Mouse (Mus musculus): Measurements from ENCODE around the gene Prdm16. TPM values are rescaled to one million over a fixed set of nuclear protein-coding genes. Genes with fewer than 3 reads are reported as not detected.
A peak's percentile ranks its signal among the peaks of the same experiment; 100 is the strongest.

Gene Prdm16
- polyA plus RNA-seq, 1 experiment from 2014 or later, result 2.1 TPM

DNA sequence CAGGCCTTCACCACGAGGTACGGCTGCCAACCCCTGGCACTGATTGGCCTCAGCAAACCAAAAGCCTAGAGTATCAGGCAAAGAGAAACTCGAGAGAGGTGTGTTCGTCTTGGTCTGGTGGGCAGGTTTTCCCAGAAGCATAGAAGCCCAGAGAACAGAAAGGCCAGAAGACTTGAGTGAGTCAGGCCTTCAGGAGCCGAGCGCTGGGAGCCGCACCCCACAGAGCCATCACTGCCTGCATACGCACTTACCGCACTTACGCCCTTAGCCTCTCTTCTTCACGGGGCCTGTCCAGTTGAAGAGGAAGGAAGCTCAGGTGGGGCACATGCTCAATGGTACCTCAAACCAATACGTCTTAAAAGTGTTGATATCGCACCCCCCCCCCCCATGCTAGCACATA is 53.0 kb downstream of the Prdm16 start:
- H3K9me3 ChIP-seq (replicated peaks; ENCODE audit: control insufficient read depth, low read length), result no peaks in the 10 kb centered on the region
- ATAC-seq (ENCODE audit: low read depth), result no peak

DNA sequence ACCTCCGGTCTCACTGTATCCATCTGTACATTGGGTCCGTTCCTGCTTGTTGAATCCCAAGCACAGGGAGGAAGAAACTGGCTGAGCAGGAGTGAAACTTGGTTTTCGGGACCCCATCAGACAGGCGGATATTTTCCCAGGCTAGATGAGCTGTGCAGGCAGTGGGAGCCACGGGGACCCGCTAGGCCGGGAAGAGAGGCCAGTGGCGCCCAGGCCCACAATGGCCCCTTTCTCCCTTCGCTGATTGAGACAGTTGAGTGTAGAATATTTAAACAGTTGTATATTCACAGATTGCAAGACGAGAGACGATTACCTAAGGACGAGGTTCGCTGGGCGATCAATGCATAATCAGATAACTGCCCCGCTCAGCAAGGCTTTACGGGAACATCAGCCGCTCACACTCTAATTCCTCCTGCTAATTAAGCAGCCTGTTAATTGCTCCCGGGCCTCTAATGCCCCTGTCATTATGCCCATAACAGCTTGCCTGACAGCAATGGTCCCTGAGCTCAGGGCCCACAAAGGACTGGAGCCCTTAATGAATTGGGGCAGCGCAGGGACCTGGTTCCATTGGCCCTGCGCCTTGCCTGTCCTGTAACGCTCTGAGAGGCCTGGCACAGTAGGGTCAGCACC is 54.0 kb downstream of the Prdm16 start:
- H3K4me2 ChIP-seq (ENCODE audit: low read depth, low read length), result no peak overlapping the region
- WGBS (ENCODE audit: insufficient replicate concordance), result 74% methylated on average over 21 of the region's 21 CpGs

More for the DNA sequence above, 53.0 kb downstream of the Prdm16 start:
- Histone ChIP-seq H3K36me3 (ENCODE audit: control insufficient read depth, insufficient read depth) (no peaks in the 10 kb centered on the region), H3K4me3 (ENCODE audit: low read depth, low read length) (no peak overlapping the region), H3K4me2 (ENCODE audit: low read depth, low read length) (no peak overlapping the region), H3K27ac (ENCODE audit: low read length) (no peak overlapping the region), H3K27me3 (ENCODE audit: control insufficient read depth, insufficient read depth, low read depth, low read length) (no peaks in the 10 kb centered on the region), H3K9ac (ENCODE audit: low read depth, low read length) (no peak overlapping the region), H3K4me1 (ENCODE audit: control insufficient read depth, low read depth, low read length) (no peaks in the 10 kb centered on the region; the same call in 1 of the 2 replicates)
- WGBS (ENCODE audit: insufficient replicate concordance), result 71% methylated on average over 13 of the region's 13 CpGs

DNA sequence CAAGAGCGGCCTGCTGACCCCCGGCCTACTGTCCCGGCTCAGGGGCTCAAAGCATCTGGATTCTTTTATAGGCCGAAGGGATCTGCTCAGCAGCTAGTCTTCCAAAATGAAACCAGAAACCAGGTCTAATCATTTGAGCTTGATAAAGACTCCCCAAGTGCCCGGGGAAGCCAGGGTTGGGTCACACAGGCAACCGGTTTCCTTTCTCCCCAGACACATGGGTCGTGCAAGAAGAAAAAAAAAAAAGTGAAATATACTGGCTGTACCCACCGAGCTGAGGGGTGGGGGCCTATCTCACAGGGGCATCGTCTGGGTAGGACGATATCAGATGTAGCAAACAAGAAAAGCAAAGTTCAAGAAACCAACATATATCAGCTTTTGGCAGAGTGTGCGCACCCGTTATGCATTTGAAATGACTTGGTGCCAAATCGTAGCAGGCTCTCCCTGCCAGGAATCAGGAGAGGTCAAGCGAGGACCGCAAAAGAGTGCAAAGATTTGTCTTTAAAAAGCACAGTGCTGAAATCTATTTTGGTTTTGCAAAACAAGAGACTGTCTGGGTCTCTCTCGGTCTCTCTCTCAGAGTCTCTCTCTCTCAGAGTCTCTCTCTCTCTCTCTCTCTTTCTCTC is 55.3 kb downstream of the Prdm16 start:
- 62% methylated on average over 16 of the region's 16 CpGs for WGBS (ENCODE audit: insufficient replicate concordance)
- Histone ChIP-seq H3K4me3 (ENCODE audit: low read depth, low read length) (no peak overlapping the region), H3K4me2 (ENCODE audit: low read depth, low read length) (no peak overlapping the region), H3K9me3 (replicated peaks; ENCODE audit: control insufficient read depth, low read length) (no peaks in the 10 kb centered on the region), H3K27ac (ENCODE audit: low read length) (no peak overlapping the region), H3K36me3 (ENCODE audit: control insufficient read depth, insufficient read depth) (no peaks in the 10 kb centered on the region), H3K9ac (ENCODE audit: low read depth, low read length) (no peak overlapping the region), H3K27me3 (ENCODE audit: control insufficient read depth, insufficient read depth, low read depth, low read length) (no peaks in the 10 kb centered on the region), H3K4me1 (ENCODE audit: control insufficient read depth, low read depth, low read length) (no peaks in the 10 kb centered on the region; the same call in 1 of the 2 replicates)
- no peak for ATAC-seq (ENCODE audit: low read depth)

More for the DNA sequence above, 54.0 kb downstream of the Prdm16 start:
- Histone ChIP-seq H3K27me3 (ENCODE audit: control insufficient read depth, insufficient read depth, low read depth, low read length) (no peaks in the 10 kb centered on the region), H3K36me3 (ENCODE audit: control insufficient read depth, insufficient read depth) (no peaks in the 10 kb centered on the region), H3K4me1 (ENCODE audit: control insufficient read depth, low read depth, low read length) (no peaks in the 10 kb centered on the region; the same call in 1 of the 2 replicates), H3K9ac (ENCODE audit: low read depth, low read length) (no peak overlapping the region), H3K9me3 (replicated peaks; ENCODE audit: control insufficient read depth, low read length) (no peaks in the 10 kb centered on the region), H3K27ac (ENCODE audit: low read length) (no peak overlapping the region), H3K4me3 (ENCODE audit: low read depth, low read length) (no peak overlapping the region)
- ATAC-seq (ENCODE audit: low read depth), result no peak

DNA sequence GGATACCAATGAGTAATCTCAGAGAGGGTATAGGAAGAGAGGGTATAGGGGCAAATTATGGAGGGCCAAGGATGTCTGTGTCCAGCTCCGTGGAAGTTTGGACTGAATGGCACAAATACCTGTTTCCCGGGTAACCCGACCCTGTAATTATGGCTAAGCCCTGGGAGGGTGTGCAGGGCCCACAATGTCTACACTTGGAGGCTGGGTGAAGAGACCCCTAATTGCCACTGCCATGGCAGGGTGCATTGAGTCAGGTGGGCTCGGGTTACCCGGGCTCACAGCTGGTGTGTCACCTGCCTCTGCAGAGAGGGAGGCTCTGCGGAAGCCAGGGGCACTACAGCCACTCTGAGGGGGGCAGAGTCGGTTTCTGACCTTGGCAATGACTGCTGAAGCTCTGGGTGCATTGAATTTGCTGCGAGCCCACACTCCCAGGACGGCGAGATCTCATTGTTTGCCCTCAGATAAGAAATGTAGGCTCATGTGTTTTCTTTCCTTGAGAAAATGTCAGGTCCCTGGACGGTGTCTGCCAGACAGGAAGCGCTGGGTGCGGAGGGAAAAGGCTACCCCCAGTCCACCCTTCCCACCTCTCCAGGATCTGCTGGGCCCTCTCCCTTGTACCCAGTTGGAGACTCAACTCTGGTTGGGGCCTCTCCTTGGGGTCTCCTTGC is 62.3 kb downstream of the Prdm16 start:
- Histone ChIP-seq H3K4me2 (ENCODE audit: low read depth, low read length) (no peak overlapping the region), H3K4me3 (ENCODE audit: low read depth, low read length) (no peak overlapping the region), H3K9ac (ENCODE audit: low read depth, low read length) (no peak overlapping the region), H3K4me1 (ENCODE audit: control insufficient read depth, low read depth, low read length) (no peaks in the 10 kb centered on the region; the same call in 1 of the 2 replicates), H3K36me3 (ENCODE audit: control insufficient read depth, insufficient read depth) (no peaks in the 10 kb centered on the region), H3K27me3 (ENCODE audit: control insufficient read depth, insufficient read depth, low read depth, low read length) (no peaks in the 10 kb centered on the region), H3K27ac (ENCODE audit: low read length) (no peak overlapping the region), H3K9me3 (replicated peaks; ENCODE audit: control insufficient read depth, low read length) (no peaks in the 10 kb centered on the region)
- no peak for ATAC-seq (ENCODE audit: low read depth)
- WGBS (ENCODE audit: insufficient replicate concordance), result 53% methylated on average over 13 of the region's 13 CpGs

DNA sequence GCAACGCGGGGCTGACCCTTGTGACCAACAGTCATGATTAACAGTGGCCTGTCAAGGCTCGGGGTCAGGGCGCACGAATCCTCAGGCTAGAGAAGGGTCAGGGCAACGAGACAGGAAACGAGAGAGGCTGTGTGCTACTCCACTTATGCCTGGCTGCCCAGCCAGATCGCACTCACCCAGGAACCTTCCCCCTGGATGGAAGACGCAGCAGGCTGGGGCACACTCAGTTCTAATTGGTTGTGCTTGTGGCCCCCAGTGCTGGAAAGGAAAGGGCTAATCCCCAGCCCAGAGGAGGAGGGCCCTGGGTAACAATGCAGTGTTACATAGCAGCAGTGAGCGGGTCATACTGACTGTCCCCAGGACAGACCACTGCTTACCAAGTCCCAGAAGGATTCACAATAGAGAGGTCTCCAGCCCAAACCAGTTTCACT is 66.2 kb downstream of the Prdm16 start:
- Histone ChIP-seq H3K27me3 (ENCODE audit: control insufficient read depth, insufficient read depth, low read depth, low read length) (no peaks in the 10 kb centered on the region), H3K9ac (ENCODE audit: low read depth, low read length) (no peak overlapping the region), H3K36me3 (ENCODE audit: control insufficient read depth, insufficient read depth) (no peaks in the 10 kb centered on the region), H3K27ac (ENCODE audit: low read length) (no peak overlapping the region), H3K4me2 (ENCODE audit: low read depth, low read length) (no peak overlapping the region), H3K4me1 (ENCODE audit: control insufficient read depth, low read depth, low read length) (no peaks in the 10 kb centered on the region; the same call in 1 of the 2 replicates), H3K9me3 (replicated peaks; ENCODE audit: control insufficient read depth, low read length) (no peaks in the 10 kb centered on the region), H3K4me3 (ENCODE audit: low read depth, low read length) (no peak overlapping the region)
- peak; percentile 38; the same call in 1 of the 2 replicates for ATAC-seq (ENCODE audit: low read depth)
- WGBS (ENCODE audit: insufficient replicate concordance), result 27% methylated on average over 10 of the region's 10 CpGs

DNA sequence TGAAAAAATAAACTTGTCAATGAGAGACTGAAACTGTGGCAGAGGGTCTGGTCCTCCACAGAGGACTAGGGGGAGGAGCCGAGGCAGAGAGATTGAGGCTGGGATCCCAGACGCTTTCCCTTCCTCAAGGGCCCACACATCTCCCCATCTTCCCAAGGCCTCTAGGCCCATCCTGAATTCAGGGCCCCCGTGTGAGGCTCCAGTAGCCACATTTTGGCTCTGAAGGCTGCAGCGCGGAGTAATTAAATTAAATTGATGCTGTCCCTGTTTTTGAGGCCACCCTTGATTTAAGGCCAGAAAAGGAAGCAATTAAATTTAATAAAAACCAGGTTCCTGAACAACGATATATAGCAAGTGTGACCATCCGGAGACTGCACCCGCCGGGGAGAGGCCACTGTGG is 66.8 kb downstream of the Prdm16 start:
- Histone ChIP-seq H3K9me3 (replicated peaks; ENCODE audit: control insufficient read depth, low read length) (no peaks in the 10 kb centered on the region), H3K4me1 (ENCODE audit: control insufficient read depth, low read depth, low read length) (no peaks in the 10 kb centered on the region), H3K36me3 (ENCODE audit: control insufficient read depth, insufficient read depth) (no peaks in the 10 kb centered on the region), H3K9ac (ENCODE audit: low read depth, low read length) (no peak overlapping the region), H3K4me3 (ENCODE audit: low read depth, low read length) (no peak overlapping the region), H3K4me2 (ENCODE audit: low read depth, low read length) (no peak overlapping the region), H3K27ac (ENCODE audit: low read length) (no peak overlapping the region), H3K27me3 (ENCODE audit: control insufficient read depth, insufficient read depth, low read depth, low read length) (no peaks in the 10 kb centered on the region)
- WGBS (ENCODE audit: insufficient replicate concordance), result 74% methylated on average over 9 of the region's 9 CpGs
- no peak for ATAC-seq (ENCODE audit: low read depth)

DNA sequence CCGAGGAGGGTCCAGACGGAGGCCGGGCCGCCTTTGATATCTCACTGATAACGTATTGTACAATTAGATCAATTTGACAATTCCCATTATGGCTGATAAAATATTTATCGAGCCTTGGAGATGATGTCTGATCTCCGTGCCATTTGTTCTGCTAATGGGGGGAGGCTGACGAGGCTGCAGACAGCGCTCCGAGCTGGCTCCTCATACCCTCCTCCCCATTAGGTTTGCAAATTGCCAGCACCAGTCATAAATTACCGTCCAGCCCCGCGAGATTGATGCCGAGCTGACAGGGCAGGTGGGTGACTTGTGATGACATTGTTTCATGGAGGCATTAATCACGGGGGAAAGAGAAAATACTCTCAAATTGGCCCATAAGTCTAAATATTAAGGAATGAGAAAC is 67.9 kb downstream of the Prdm16 start:
- Histone ChIP-seq H3K36me3 (ENCODE audit: control insufficient read depth, insufficient read depth) (no peaks in the 10 kb centered on the region), H3K4me1 (ENCODE audit: control insufficient read depth, low read depth, low read length) (no peaks in the 10 kb centered on the region), H3K4me3 (ENCODE audit: low read depth, low read length) (no peak overlapping the region), H3K27me3 (ENCODE audit: control insufficient read depth, insufficient read depth, low read depth, low read length) (no peaks in the 10 kb centered on the region), H3K9ac (ENCODE audit: low read depth, low read length) (no peak overlapping the region), H3K27ac (ENCODE audit: low read length) (no peak overlapping the region), H3K4me2 (ENCODE audit: low read depth, low read length) (no peak overlapping the region), H3K9me3 (replicated peaks; ENCODE audit: control insufficient read depth, low read length) (no peaks in the 10 kb centered on the region)
- ATAC-seq (ENCODE audit: low read depth), result no peak
- 72% methylated on average over 15 of the region's 15 CpGs for WGBS (ENCODE audit: insufficient replicate concordance)

DNA sequence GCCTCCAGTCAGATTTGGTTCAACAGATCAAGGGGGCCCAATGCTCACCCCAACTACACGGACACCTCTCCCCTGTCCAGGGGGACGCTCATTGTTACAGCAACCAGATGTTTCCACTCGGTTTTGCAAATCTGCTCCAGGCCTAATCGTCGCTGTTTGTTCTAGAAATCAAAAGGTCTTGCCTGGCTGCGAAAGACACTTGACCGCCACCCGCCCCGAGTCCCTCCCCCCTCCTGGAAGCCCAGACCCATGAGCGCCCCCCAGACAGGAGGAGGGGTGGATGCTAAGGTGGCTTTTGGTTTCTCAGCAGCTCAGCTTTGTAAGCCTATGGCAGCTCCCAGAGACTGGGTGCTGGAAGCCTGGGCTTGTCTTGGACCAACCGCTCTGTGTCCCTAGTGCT is 68.7 kb downstream of the Prdm16 start:
- Histone ChIP-seq H3K27me3 (ENCODE audit: control insufficient read depth, insufficient read depth, low read depth, low read length) (no peaks in the 10 kb centered on the region), H3K9me3 (replicated peaks; ENCODE audit: control insufficient read depth, low read length) (no peaks in the 10 kb centered on the region), H3K27ac (ENCODE audit: low read length) (no peak overlapping the region), H3K4me2 (ENCODE audit: low read depth, low read length) (no peak overlapping the region), H3K36me3 (ENCODE audit: control insufficient read depth, insufficient read depth) (no peaks in the 10 kb centered on the region), H3K4me3 (ENCODE audit: low read depth, low read length) (no peak overlapping the region), H3K4me1 (ENCODE audit: control insufficient read depth, low read depth, low read length) (no peaks in the 10 kb centered on the region), H3K9ac (ENCODE audit: low read depth, low read length) (no peak overlapping the region)
- ATAC-seq (ENCODE audit: low read depth), result no peak
- 68% methylated on average over 10 of the region's 11 CpGs for WGBS (ENCODE audit: insufficient replicate concordance)

DNA sequence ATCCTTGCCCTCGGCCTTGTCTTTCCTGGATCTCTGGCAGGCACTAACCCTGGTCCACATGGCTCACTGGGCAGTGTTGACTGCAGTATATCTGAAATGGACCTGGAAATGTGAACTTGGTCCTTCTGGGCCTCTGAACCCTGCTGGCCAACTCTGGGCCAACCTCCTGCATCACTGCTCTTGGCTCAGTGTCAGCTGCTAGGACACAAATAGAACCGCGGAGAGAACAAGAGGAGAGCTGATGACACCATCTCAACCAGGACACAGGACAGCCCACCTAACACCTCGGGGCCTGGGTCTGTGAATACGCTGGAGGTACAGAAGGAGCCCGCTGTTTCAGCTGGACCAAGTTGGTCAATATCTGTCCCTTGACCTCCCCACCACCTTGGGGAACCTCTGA is 73.5 kb downstream of the Prdm16 start:
- Histone ChIP-seq H3K4me2 (ENCODE audit: low read depth, low read length) (no peak overlapping the region), H3K4me3 (ENCODE audit: low read depth, low read length) (no peak overlapping the region), H3K9ac (ENCODE audit: low read depth, low read length) (no peak overlapping the region), H3K4me1 (ENCODE audit: control insufficient read depth, low read depth, low read length) (no peaks in the 10 kb centered on the region), H3K27me3 (ENCODE audit: control insufficient read depth, insufficient read depth, low read depth, low read length) (no peaks in the 10 kb centered on the region; the same call in 1 of the 2 replicates), H3K36me3 (ENCODE audit: control insufficient read depth, insufficient read depth) (no peaks in the 10 kb centered on the region), H3K9me3 (replicated peaks; ENCODE audit: control insufficient read depth, low read length) (no peaks in the 10 kb centered on the region), H3K27ac (ENCODE audit: low read length) (no peak overlapping the region)
- ATAC-seq (ENCODE audit: low read depth), result no peak
- 63% methylated on average over 6 of the region's 6 CpGs for WGBS (ENCODE audit: insufficient replicate concordance)

All from liver, embryonic 16.5 days (tissue).